Mouse (Mus musculus) CH12.LX (cell line): ENCODE data around the gene Tmc8. TPM values are rescaled to one million over a fixed set of nuclear protein-coding genes. Genes with fewer than 3 reads are reported as not detected.

ENCODE experiments used
- DNase-seq: peaks from one replicate; pipeline ENCODE4 v3.0.0-alpha.2; 2013; ENCODE audit errors: extremely low read depth
- H3K27ac ChIP-seq: 2 replicates; pipeline ENCODE4 v1.5.1; 2012; ENCODE audit warnings: low read depth, mild to moderate bottlenecking, control low read depth, moderate library complexity; ENCODE audit not compliant: insufficient read depth
- H3K27me3 ChIP-seq: replicated peaks from 2 replicates; pipeline ENCODE3; 2012; ENCODE audit warnings: inconsistent platforms
- H3K36me3 ChIP-seq, 2 experiments: replicated peaks in 1 of 2; 2 replicates each; pipeline versions ENCODE3 to v1.6.1; 2012; ENCODE audit warnings: inconsistent platforms in 1 of 2, low read length in 1 of 2, mild to moderate bottlenecking in 1 of 2, mixed read lengths in 1 of 2, moderate library complexity in 1 of 2; ENCODE audit not compliant: control insufficient read depth in 1 of 2, insufficient read depth in 1 of 2
- H3K4me1 ChIP-seq, 2 experiments: 2 replicates each; pipeline ENCODE4 v1.6.1; 2012; ENCODE audit warnings: inconsistent platforms in 1 of 2, moderate library complexity in 1 of 2; ENCODE audit not compliant: insufficient read depth in 2 of 2, control insufficient read depth in 1 of 2
- H3K4me2 ChIP-seq: 2 replicates; pipeline ENCODE4 v1.6.1; 2012; ENCODE audit warnings: low read depth, mild to moderate bottlenecking, control low read depth; ENCODE audit not compliant: poor library complexity, insufficient read depth, severe bottlenecking
- H3K4me3 ChIP-seq, 3 experiments: fragments of 150-350 bp in 1 of 3; sonication (generic) in 1 of 3; replicated peaks in 1 of 3; 2 replicates each; pipeline versions ENCODE3 to v1.5.1; 2011 to 2012; ENCODE audit warnings: low read depth in 2 of 3, low read length in 2 of 3, mild to moderate bottlenecking in 2 of 3, moderate library complexity in 2 of 3, control low read depth in 1 of 3, improper control_type of control experiment in 1 of 3, inconsistent platforms in 1 of 3, mixed read lengths in 1 of 3; ENCODE audit not compliant: poor library complexity in 1 of 3
- H3K79me2 ChIP-seq: replicated peaks from 2 replicates; pipeline ENCODE4 v1.6.1; 2012; ENCODE audit warnings: mild to moderate bottlenecking, moderate library complexity; ENCODE audit not compliant: control insufficient read depth, poor library complexity, insufficient read depth, severe bottlenecking; ENCODE audit errors: extremely low read depth
- H3K9ac ChIP-seq: 2 replicates; pipeline ENCODE4 v1.6.1; 2012; ENCODE audit warnings: low read depth, mild to moderate bottlenecking, control low read depth, moderate library complexity; ENCODE audit not compliant: insufficient read depth
- H3K9me3 ChIP-seq: replicated peaks from 2 replicates; pipeline ENCODE3; 2012; ENCODE audit warnings: low read length, inconsistent platforms, mixed read lengths
- CTCF ChIP-seq, 2 experiments: IDR thresholded peaks in 1 of 2; conservative IDR thresholded peaks in 1 of 2; 2 replicates each; pipeline ENCODE4 v1.5.1; 2011 to 2012; ENCODE audit warnings: low read depth in 2 of 2, low read length in 2 of 2, improper control_type of control experiment in 1 of 2, inconsistent platforms in 1 of 2, mild to moderate bottlenecking in 1 of 2, moderate library complexity in 1 of 2
- E2F4 ChIP-seq: IDR thresholded peaks from 2 replicates; pipeline ENCODE4 v1.6.1; 2011; ENCODE audit warnings: low read depth, low read length, improper control_type of control experiment; ENCODE audit not compliant: insufficient replicate concordance
- ETS1 ChIP-seq: conservative IDR thresholded peaks from 2 replicates; pipeline ENCODE4 v1.6.1; 2012; ENCODE audit warnings: low read depth, mild to moderate bottlenecking, inconsistent platforms, low read length, improper control_type of control experiment, moderate library complexity
- GABPA ChIP-seq: IDR thresholded peaks from 2 replicates; pipeline ENCODE4 v1.6.1; 2012; ENCODE audit warnings: low read depth, low read length, improper control_type of control experiment, inconsistent platforms; ENCODE audit not compliant: insufficient replicate concordance
- HCFC1 ChIP-seq: IDR thresholded peaks from 2 replicates; pipeline ENCODE4 v1.6.1; 2012; ENCODE audit warnings: low read depth, mild to moderate bottlenecking, inconsistent platforms, low read length, improper control_type of control experiment
- IRF4 ChIP-seq: IDR thresholded peaks from 2 replicates; pipeline ENCODE4 v1.6.1; 2014; ENCODE audit warnings: low read depth, mild to moderate bottlenecking, inconsistent platforms, low read length, improper control_type of control experiment
- JUN ChIP-seq: IDR thresholded peaks from 2 replicates; pipeline ENCODE4 v1.6.1; 2011; ENCODE audit warnings: low read depth, mild to moderate bottlenecking, low read length, improper control_type of control experiment, moderate library complexity; ENCODE audit not compliant: insufficient read depth
- KAT2A ChIP-seq: IDR thresholded peaks from 2 replicates; pipeline ENCODE4 v1.6.1; 2012; ENCODE audit warnings: low read length, improper control_type of control experiment, inconsistent platforms; ENCODE audit not compliant: insufficient replicate concordance
- MAFK ChIP-seq: IDR thresholded peaks from 2 replicates; pipeline ENCODE4 v1.6.1; 2011; ENCODE audit warnings: low read length, improper control_type of control experiment; ENCODE audit not compliant: insufficient replicate concordance
- MYC ChIP-seq: IDR thresholded peaks from 2 replicates; pipeline ENCODE4 v1.6.1; 2011; ENCODE audit warnings: low read depth, mild to moderate bottlenecking, improper control_type of control experiment, low read length
- NELFE ChIP-seq: IDR thresholded peaks from 2 replicates; pipeline ENCODE4 v1.6.1; 2011; ENCODE audit warnings: low read depth, low read length, improper control_type of control experiment
- POLR2AphosphoS2 ChIP-seq: IDR thresholded peaks from 2 replicates; pipeline ENCODE4 v1.6.1; 2011; ENCODE audit warnings: low read depth, low read length, improper control_type of control experiment
- RCOR1 ChIP-seq: conservative IDR thresholded peaks from 2 replicates; pipeline ENCODE4 v1.6.1; 2012; ENCODE audit warnings: low read depth, mild to moderate bottlenecking, inconsistent platforms, low read length, improper control_type of control experiment
- SIN3A ChIP-seq: IDR thresholded peaks from 2 replicates; pipeline ENCODE4 v1.6.1; 2012; ENCODE audit warnings: low read length, improper control_type of control experiment, inconsistent platforms
- SMC3 ChIP-seq: IDR thresholded peaks from 2 replicates; pipeline ENCODE4 v1.6.1; 2011; ENCODE audit warnings: low read depth, low read length, improper control_type of control experiment
- TBP ChIP-seq: conservative IDR thresholded peaks from 2 replicates; pipeline ENCODE4 v1.6.1; 2011; ENCODE audit warnings: low read depth, low read length, improper control_type of control experiment
- TCF12 ChIP-seq: IDR thresholded peaks from 2 replicates; pipeline ENCODE4 v1.6.1; 2014; ENCODE audit warnings: low read depth, mild to moderate bottlenecking, inconsistent platforms, low read length, improper control_type of control experiment
- UBTF ChIP-seq: IDR thresholded peaks from 2 replicates; pipeline ENCODE4 v1.6.1; 2012; ENCODE audit warnings: low read depth, mild to moderate bottlenecking, inconsistent platforms, low read length, improper control_type of control experiment, moderate library complexity
- USF2 ChIP-seq: conservative IDR thresholded peaks from 2 replicates; pipeline ENCODE4 v1.6.1; 2011; ENCODE audit warnings: low read depth, low read length, improper control_type of control experiment
- ZC3H11A ChIP-seq: IDR thresholded peaks from 2 replicates; pipeline ENCODE4 v1.6.1; 2012; ENCODE audit warnings: low read depth, mild to moderate bottlenecking, inconsistent platforms, low read length, improper control_type of control experiment
- ZMIZ1 ChIP-seq: IDR thresholded peaks from 2 replicates; pipeline ENCODE4 v1.6.1; 2012; ENCODE audit warnings: low read depth, mild to moderate bottlenecking, inconsistent platforms, low read length, improper control_type of control experiment
- dilution Hi-C: fragments of 300-500 bp; cut with MboI; formaldehyde crosslinking; loops from 2 replicates; pipeline ENCODE4 v1.14.3; 2020; ENCODE audit warnings: low sequenced_read_pairs; ENCODE audit not compliant: extremely low pct_unique_long_range_greater_than_20kb, extremely low pct_ligation_motif_present
- in situ Hi-C: fragments of 300-500 bp; cut with MboI; formaldehyde crosslinking; loops from 3 replicates; pipeline ENCODE4 v1.14.3; 2019; ENCODE audit warnings: low sequenced_read_pairs, low pct_ligation_motif_present, low pct_unique_long_range_greater_than_20kb, mixed read lengths
- polyA plus RNA-seq: library from polyadenylated mRNA; unstranded; fragments of >175 nt; gene quantifications from 2 replicates; pipeline ENCODE4 v1.2.1, GENCODE M21; 2012; ENCODE audit warnings: low read depth; ENCODE audit not compliant: insufficient read length
- total RNA-seq, 2 experiments: library from RNA; depleted of rRNA; stranded (reverse); fragments of 300-350 nt in 1 of 2; fragments of >200 nt in 1 of 2; gene quantifications; 2 replicates each; pipeline ENCODE4 v1.2.3; 2012 to 2014

Tmc8 gene
- total and polyA plus RNA-seq, 3 experiments, result 2.2 to 9.8 (median 6.1) TPM

DNA sequence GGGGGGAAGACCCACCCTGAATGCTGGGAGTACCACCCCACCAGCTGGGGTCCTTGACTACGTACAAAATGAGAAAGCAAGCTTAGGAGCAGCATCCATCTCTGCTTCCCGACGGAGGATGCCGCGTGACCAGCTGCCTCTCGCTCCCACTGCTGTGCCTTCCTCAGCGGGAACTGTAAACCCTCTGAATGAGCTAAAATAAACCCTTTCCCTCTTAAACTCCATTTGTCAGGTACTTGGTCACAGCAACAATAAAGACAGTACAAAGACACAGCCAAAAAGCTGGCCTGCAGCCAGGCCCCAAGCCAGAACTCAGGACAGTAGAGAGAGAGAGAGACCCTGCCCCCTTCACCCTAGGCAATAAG is 12.2 kb upstream of the Tmc8 start:
- Histone ChIP-seq H3K79me2 (no peaks in the 10 kb centered on the region), H3K9ac (no peak overlapping the region)
- TF ChIP-seq KAT2A, result no peak
- no peak for TF ChIP-seq SIN3A
- TF ChIP-seq MAFK, result no peak
- no peak for TF ChIP-seq UBTF
- TF ChIP-seq USF2, result no peak
- TF ChIP-seq TBP, result no peak
- no peak for TF ChIP-seq ZMIZ1
- no peak for TF ChIP-seq TCF12
- no peak for TF ChIP-seq IRF4
- no peak for TF ChIP-seq POLR2AphosphoS2
- TF ChIP-seq, all 38 proteins: peak for 0
- no peaks in the 10 kb centered on the region for H3K27me3 ChIP-seq
- H3K4me1 ChIP-seq, result peaks cover 20 to 67% of the 10 kb centered on the region in 2 experiments
- H3K4me3 ChIP-seq, result no peak overlapping the region
- dilution Hi-C loops (no loop called here), in situ Hi-C loops (no loop called here)
- no peaks in the 10 kb centered on the region for H3K9me3 ChIP-seq
- no peak for DNase-seq
- H3K27ac ChIP-seq, result no peak overlapping the region
- H3K36me3 ChIP-seq, result peaks cover 68 to 90% of the 10 kb centered on the region in 2 experiments
- H3K4me2 ChIP-seq, result no peak overlapping the region

DNA sequence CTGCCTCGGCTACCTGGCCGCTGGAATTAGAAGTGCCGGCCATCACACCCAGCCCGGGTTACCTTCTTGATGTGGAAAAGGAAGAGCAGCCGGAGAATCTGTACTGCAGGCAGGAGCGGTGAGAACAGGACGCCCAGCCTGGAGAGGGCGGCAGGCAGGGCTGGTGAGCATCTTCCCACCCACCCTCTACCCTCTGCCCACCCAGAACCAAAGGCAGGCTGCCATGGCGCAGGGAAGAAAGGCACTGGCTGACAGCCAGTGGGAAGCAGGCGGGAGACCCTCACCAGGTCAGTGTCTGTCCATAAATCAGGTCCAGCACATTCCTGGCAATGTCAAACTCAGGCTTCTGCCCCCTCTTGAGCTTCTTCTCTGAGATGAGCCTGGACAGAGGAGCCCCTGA is 11.5 kb upstream of the Tmc8 start:
- TF ChIP-seq ZMIZ1 (no peak), CTCF (conservative IDR thresholded peaks at IDR 0.05 in 1 of 2, IDR thresholded peaks at IDR 0.05 in 1 of 2; ENCODE audit: low read depth in 2 of 2, low read length in 2 of 2) (no peak), GABPA (no peak), ZC3H11A (no peak), TBP (no peak), SMC3 (no peak), MYC (no peak), KAT2A (no peak), RCOR1 (no peak), TCF12 (no peak), UBTF (no peak), E2F4 (no peak), USF2 (no peak), ETS1 (no peak), NELFE (no peak), JUN (no peak), HCFC1 (no peak), MAFK (no peak)

More for the DNA sequence above, 11.5 kb upstream of the Tmc8 start:
- in situ Hi-C loops, result no loop called here
- Histone ChIP-seq H3K9ac (no peak overlapping the region), H3K4me2 (no peak overlapping the region), H3K9me3 (no peaks in the 10 kb centered on the region), H3K27ac (no peak overlapping the region), H3K27me3 (no peaks in the 10 kb centered on the region), H3K4me3 (no peak overlapping the region), H3K79me2 (no peaks in the 10 kb centered on the region), H3K36me3 (peaks cover 66 to 90% of the 10 kb centered on the region in 2 experiments), H3K4me1 (peaks cover 20 to 68% of the 10 kb centered on the region in 2 experiments)
- DNase-seq, result no peak
- dilution Hi-C loops, result no loop called here
